Comparison of ENCODE assay signal across 8 mouse cellular contexts in the genomic region with DNA sequence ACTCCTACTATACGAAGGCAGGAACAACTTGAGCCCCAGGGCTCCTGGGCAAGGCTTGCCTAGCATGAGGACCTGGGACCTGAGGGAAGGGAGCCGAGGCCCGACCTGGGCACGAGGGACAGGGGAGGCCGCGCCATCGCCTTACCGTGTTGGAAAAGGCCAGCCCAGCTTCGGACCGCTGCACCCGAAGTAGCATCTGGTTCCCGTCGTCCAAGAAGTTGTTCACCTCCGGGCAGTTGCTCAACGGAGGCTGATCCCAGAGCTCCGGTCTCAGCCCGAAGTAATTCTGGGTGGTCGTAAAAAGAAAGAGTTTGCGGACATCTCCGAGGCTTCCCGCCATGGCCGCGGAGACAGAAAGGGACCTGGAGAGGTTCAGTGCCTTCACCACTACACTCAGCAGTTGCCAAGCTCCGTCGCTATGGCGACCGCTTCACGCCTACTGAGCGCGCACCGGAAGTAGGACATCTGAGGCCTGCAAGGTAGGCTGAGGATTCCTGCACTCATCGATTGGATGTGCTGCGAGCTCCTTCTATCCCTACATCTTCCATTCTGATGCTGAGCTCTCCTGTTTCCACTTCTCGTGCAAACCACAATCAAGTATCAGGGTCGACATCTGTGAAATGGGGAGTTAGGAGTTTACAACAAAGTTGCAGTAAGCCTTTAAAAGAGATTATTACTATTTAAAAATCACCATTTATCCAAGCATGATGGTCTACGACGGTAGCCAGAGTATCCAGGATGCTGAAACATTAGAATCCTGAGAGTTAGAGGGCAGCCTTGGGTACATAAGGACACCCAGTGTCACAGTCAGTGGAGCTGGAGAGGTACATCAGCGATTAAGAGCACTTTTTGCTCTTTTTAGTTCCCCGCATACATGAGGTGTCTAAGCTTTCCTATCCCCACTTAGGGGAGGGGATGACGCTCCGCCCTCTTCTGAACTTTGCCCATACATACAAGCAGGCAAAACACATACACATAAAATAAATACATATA. TPM values are rescaled to one million over a fixed set of nuclear protein-coding genes. Genes with fewer than 3 reads are reported as not detected.
DNase-seq lines count a peak whose midpoint lies in the region; ATAC-seq lines count a peak whose summit lies in the region.

No protein-coding gene starts in this region.

- WGBS in heart, embryonic 12.5 days = 11% methylated on average over 41 of the region's 41 CpGs
- WGBS in kidney, embryonic 16.5 days = 9% methylated on average over 41 of the region's 41 CpGs

- peak overlapping the region; percentile 66 for H3K9ac ChIP-seq in heart, embryonic 12.5 days
- peak overlapping the region; percentile 68 for H3K9ac ChIP-seq in kidney, embryonic 16.5 days (replicated peaks; ENCODE audit: low read length)

- peak; percentile 94 for ATAC-seq in heart, embryonic 12.5 days (ENCODE audit: insufficient number of reproducible peaks, low FRiP score)
- peak; percentile 100 for ATAC-seq in kidney, embryonic 16.5 days (ENCODE audit: low FRiP score, low TSS enrichment)
- ATAC-seq in monocyte, adult 5-6 weeks (replicated peaks; ENCODE audit: insufficient number of reproducible peaks, low FRiP score, low TSS enrichment, poor library complexity, severe bottlenecking) = peak; percentile 97

- H3K27me3 ChIP-seq in erythroblast, embryonic 14.5 days (ENCODE audit: control insufficient read depth) = no peaks in the 10 kb centered on the region
- H3K27me3 ChIP-seq in heart, embryonic 12.5 days (replicated peaks) = no peaks in the 10 kb centered on the region
- H3K27me3 ChIP-seq in kidney, embryonic 16.5 days (ENCODE audit: insufficient read depth, low read length) = no peaks in the 10 kb centered on the region

- DNase-seq in 3134 (ENCODE audit: extremely low read depth, insufficient read length, low spot score) = peak; percentile 70
- peak; percentile 80 for DNase-seq in brain, embryonic 18.5 days (ENCODE audit: low read depth, low spot score)
- DNase-seq in liver = peak; percentile 80
- peak; percentile 80 to 81 for DNase-seq in spleen, postnatal 36 days (ENCODE audit: low spot score in 2 of 2)

- peak overlapping the region; percentile 67 for H3K4me3 ChIP-seq in erythroblast, embryonic 14.5 days (replicated peaks)
- peak overlapping the region; percentile 55 for H3K4me3 ChIP-seq in heart, embryonic 12.5 days
- H3K4me3 ChIP-seq in kidney, embryonic 16.5 days (ENCODE audit: low read length) = peak overlapping the region; percentile 64

- H3K36me3 ChIP-seq in erythroblast, embryonic 14.5 days (ENCODE audit: control insufficient read depth) = peaks cover 14% of the 10 kb centered on the region
- H3K36me3 ChIP-seq in heart, embryonic 12.5 days = no peaks in the 10 kb centered on the region
- H3K36me3 ChIP-seq in kidney, embryonic 16.5 days (ENCODE audit: insufficient read depth, low read length) = peaks cover 4% of the 10 kb centered on the region; the same call in 1 of the 2 replicates

- peaks cover 13% of the 10 kb centered on the region for H3K4me1 ChIP-seq in erythroblast, embryonic 14.5 days (ENCODE audit: control insufficient read depth)
- peaks cover 4% of the 10 kb centered on the region; the same call in 1 of the 2 replicates for H3K4me1 ChIP-seq in heart, embryonic 12.5 days (replicated peaks)
- H3K4me1 ChIP-seq in kidney, embryonic 16.5 days (ENCODE audit: insufficient read depth, low read length) = peaks cover 8% of the 10 kb centered on the region; the same call in 1 of the 2 replicates

- no peak overlapping the region for H3K27ac ChIP-seq in heart, embryonic 12.5 days (ENCODE audit: poor library complexity, severe bottlenecking)
- peak overlapping the region; percentile 54 for H3K27ac ChIP-seq in kidney, embryonic 16.5 days (ENCODE audit: low read length)

- no peaks in the 10 kb centered on the region for H3K9me3 ChIP-seq in erythroblast, embryonic 14.5 days (ENCODE audit: control insufficient read depth, low read length)
- H3K9me3 ChIP-seq in heart, embryonic 12.5 days (replicated peaks) = no peaks in the 10 kb centered on the region
- H3K9me3 ChIP-seq in kidney, embryonic 16.5 days (ENCODE audit: low read length) = no peaks in the 10 kb centered on the region

- H3K4me2 ChIP-seq in heart, embryonic 12.5 days = peak overlapping the region; percentile 88
- peak overlapping the region; percentile 85 for H3K4me2 ChIP-seq in kidney, embryonic 16.5 days (replicated peaks; ENCODE audit: low read depth, low read length)

RNA-seq across cellular contexts. Expression of gene Dync2h1, which starts 7.3 kb away (rescaled TPM):
- 0.03 TPM in 1 of 2 replicates, not detected in the other for polyA plus RNA-seq in erythroblast, embryonic 14.5 days (2012)
- polyA plus RNA-seq in heart, embryonic 12.5 days (2016; fragmentation: Nextera tagmentation; extraction: Ambion mirVana) = 7.8 and 9.1 TPM in 2 replicates
- polyA plus RNA-seq in kidney, embryonic 16.5 days (2015; fragmentation: Nextera tagmentation; extraction: Ambion mirVana) = 20.2 and 24.6 TPM in 2 replicates
- 2.1 to 7.9 TPM (median 2.5 TPM) in 3 replicates for total RNA-seq in monocyte, adult 5-6 weeks (2017)

RNA-seq across cellular contexts. Expression of gene Dcun1d5, which starts 7.4 kb away (rescaled TPM):
- 6.6 and 10.5 TPM in 2 replicates for polyA plus RNA-seq in erythroblast, embryonic 14.5 days (2012)
- polyA plus RNA-seq in heart, embryonic 12.5 days (2016; fragmentation: Nextera tagmentation; extraction: Ambion mirVana) = 101 and 104 TPM in 2 replicates
- 110 and 111 TPM in 2 replicates for polyA plus RNA-seq in kidney, embryonic 16.5 days (2015; fragmentation: Nextera tagmentation; extraction: Ambion mirVana)
- 78.7 to 98.4 TPM (median 97.1 TPM) in 3 replicates for total RNA-seq in monocyte, adult 5-6 weeks (2017)
